Mouse (Mus musculus) cerebellum, adult 11-12 months (tissue): ENCODE data around the gene Ubxn11.

ENCODE experiments used
- DNase-seq: peaks from one replicate; pipeline ENCODE4 v3.0.0; 2022

Gene Ubxn11

GRCm38 (mm10) chr4:134101979-134102741 is at the start of gene Ubxn11:
TSS of gene Ubxn11 (plus strand) at chr4:134102570.
- DNase-seq, result peak; percentile 90

- DNase-seq, result no peak
Measured at GRCm38 (mm10) chr4:134053538-134053937, 48.8 kb upstream of the Ubxn11 start, which contains the start of gene Zfp683. TSS of gene Zfp683 (plus strand) at chr4:134053838.

- no peak for DNase-seq
Measured at GRCm38 (mm10) chr4:134058166-134058715, 44.1 kb upstream of the Ubxn11 start.

GRCm38 (mm10) chr4:134058908-134059307 is 43.5 kb upstream of the Ubxn11 start:
- DNase-seq, result no peak

- DNase-seq, result no peak
Measured at GRCm38 (mm10) chr4:134060135-134060865, 42.1 kb upstream of the Ubxn11 start, which contains the start of gene Crybg2. TSS of gene Crybg2 (plus strand) at chr4:134060815.

- no peak for DNase-seq
Measured at GRCm38 (mm10) chr4:134061166-134061830, 41.1 kb upstream of the Ubxn11 start.

- DNase-seq, result no peak
Measured at GRCm38 (mm10) chr4:134061944-134062446, 40.4 kb upstream of the Ubxn11 start.

GRCm38 (mm10) chr4:134062561-134062960 is 39.8 kb upstream of the Ubxn11 start:
- no peak for DNase-seq

GRCm38 (mm10) chr4:134065431-134066004 is 36.9 kb upstream of the Ubxn11 start:
- DNase-seq, result no peak

GRCm38 (mm10) chr4:134067383-134067782 is 35.0 kb upstream of the Ubxn11 start:
- DNase-seq, result no peak

- no peak for DNase-seq
Measured at GRCm38 (mm10) chr4:134067833-134068544, 34.4 kb upstream of the Ubxn11 start.

- no peak for DNase-seq
Measured at GRCm38 (mm10) chr4:134068793-134069580, 33.4 kb upstream of the Ubxn11 start.

- peak; percentile 42 for DNase-seq
Measured at GRCm38 (mm10) chr4:134078694-134079093, 23.7 kb upstream of the Ubxn11 start.

GRCm38 (mm10) chr4:134080674-134081073 is 21.7 kb upstream of the Ubxn11 start:
- no peak for DNase-seq

- peak; percentile 55 for DNase-seq
Measured at GRCm38 (mm10) chr4:134081730-134082386, 20.5 kb upstream of the Ubxn11 start.

- DNase-seq, result no peak
Measured at GRCm38 (mm10) chr4:134082460-134082859, 19.9 kb upstream of the Ubxn11 start.

- no peak for DNase-seq
Measured at GRCm38 (mm10) chr4:134084999-134085398, 17.4 kb upstream of the Ubxn11 start.

GRCm38 (mm10) chr4:134087412-134087811 is 15.0 kb upstream of the Ubxn11 start:
- DNase-seq, result peak; percentile 42

- no peak for DNase-seq
Measured at GRCm38 (mm10) chr4:134089029-134089428, 13.3 kb upstream of the Ubxn11 start.

GRCm38 (mm10) chr4:134090521-134091224 is 11.7 kb upstream of the Ubxn11 start:
- no peak for DNase-seq
